Mouse (Mus musculus) left cerebral cortex, adult 9 months (tissue): ENCODE measurements around the gene Wnk2.
A peak's percentile ranks its signal among the peaks of the same experiment; 100 is the strongest.

Source experiments
- DNase-seq, 2 experiments: peaks; one replicate each; pipeline ENCODE4 v3.0.0; 2022; ENCODE audit warnings: low spot score in 2 of 2

The Wnk2 gene

GRCm38 (mm10) chr13:49178839-49179585, 31.2 kb upstream of the Wnk2 start:
- DNase-seq: peak in 1 of 2 experiments; percentile 80

GRCm38 (mm10) chr13:49175509-49175908, 27.7 kb upstream of the Wnk2 start:
- DNase-seq: no peak

GRCm38 (mm10) chr13:49172971-49173596, 25.3 kb upstream of the Wnk2 start:
- peak in 1 of 2 experiments; percentile 90 for DNase-seq

GRCm38 (mm10) chr13:49172335-49172734, 24.5 kb upstream of the Wnk2 start:
- peak in 1 of 2 experiments; percentile 85 for DNase-seq

- DNase-seq: no peak
Measured at GRCm38 (mm10) chr13:49171729-49172128, 23.9 kb upstream of the Wnk2 start.

- peak in 1 of 2 experiments; percentile 52 for DNase-seq
Measured at GRCm38 (mm10) chr13:49170623-49171022, 22.8 kb upstream of the Wnk2 start.

GRCm38 (mm10) chr13:49169448-49170207, 21.8 kb upstream of the Wnk2 start:
- peak in 1 of 2 experiments; percentile 90 for DNase-seq

GRCm38 (mm10) chr13:49167081-49167480, 19.3 kb upstream of the Wnk2 start:
- DNase-seq: no peak

GRCm38 (mm10) chr13:49163645-49164044, 15.8 kb upstream of the Wnk2 start:
- no peak for DNase-seq

GRCm38 (mm10) chr13:49162722-49163121, 14.9 kb upstream of the Wnk2 start:
- no peak for DNase-seq

- no peak for DNase-seq
Measured at GRCm38 (mm10) chr13:49161236-49161635, 13.4 kb upstream of the Wnk2 start.

- no peak for DNase-seq
Measured at GRCm38 (mm10) chr13:49158040-49158713, 10.4 kb upstream of the Wnk2 start.

- DNase-seq: no peak
Measured at GRCm38 (mm10) chr13:49156645-49157044, 8.8 kb upstream of the Wnk2 start.

- no peak for DNase-seq
Measured at GRCm38 (mm10) chr13:49154621-49155020, 6.8 kb upstream of the Wnk2 start.

GRCm38 (mm10) chr13:49154028-49154427, 6.2 kb upstream of the Wnk2 start:
- no peak for DNase-seq

GRCm38 (mm10) chr13:49148687-49149086, 873 bp upstream of the Wnk2 start:
- DNase-seq: no peak

- peak in 1 of 2 experiments; percentile 46 for DNase-seq
Measured at GRCm38 (mm10) chr13:49147007-49147857, 582 bp downstream of the Wnk2 start.

GRCm38 (mm10) chr13:49146698-49147006, 1.2 kb downstream of the Wnk2 start:
- no peak for DNase-seq

GRCm38 (mm10) chr13:49146040-49146697, 1.6 kb downstream of the Wnk2 start:
- DNase-seq: no peak

- no peak for DNase-seq
Measured at GRCm38 (mm10) chr13:49145396-49145795, 2.4 kb downstream of the Wnk2 start.

GRCm38 (mm10) chr13:49144451-49144850, 3.4 kb downstream of the Wnk2 start:
- DNase-seq: no peak
